13 mouse cellular contexts compared by ENCODE assay signal in genomic region chr17:86232248-86232647, GRCm38 (mm10).
DNase-seq lines count a peak whose midpoint lies in the region; ATAC-seq and TF ChIP-seq lines count a peak whose summit lies in the region.
"Had no signal": no experiment of that assay in that cellular context is flagged by ENCODE, and none has a peak within 500 bp of the region (broad histone marks: within the 10 kb centered on the region; RNA-seq: fewer than 3 reads in every experiment).

No protein-coding gene starts in this region.

- intact Hi-C loops in left cerebral cortex, adult 2 months (cut with DNase I), result no loop called here

- no peaks in the 10 kb centered on the region for H3K9me3 ChIP-seq in forebrain, embryonic 15.5 days
- no peaks in the 10 kb centered on the region for H3K9me3 ChIP-seq in forebrain, embryonic 11.5 days (ENCODE audit: control insufficient read depth, low read length)

- H3K4me2 ChIP-seq in forebrain, embryonic 15.5 days (replicated peaks), result no peak overlapping the region
- no peak overlapping the region for H3K4me2 ChIP-seq in forebrain, embryonic 11.5 days (ENCODE audit: low read depth, low read length, severe bottlenecking)
- H3K4me2 ChIP-seq: lung, embryonic 14.5 days had no signal

- WGBS in forebrain, embryonic 15.5 days, result 73% methylated on average over 4 of the region's 4 CpGs
- 87% methylated on average over 4 of the region's 4 CpGs for WGBS in forebrain, embryonic 11.5 days

- H3K9ac ChIP-seq in forebrain, embryonic 15.5 days (replicated peaks), result no peak overlapping the region
- H3K9ac ChIP-seq in forebrain, embryonic 11.5 days (ENCODE audit: low read length), result no peak overlapping the region
- H3K9ac ChIP-seq: lung, embryonic 14.5 days had no signal

- no peak for ATAC-seq in forebrain, embryonic 15.5 days (replicated peaks)
- ATAC-seq in forebrain, embryonic 11.5 days (replicated peaks; ENCODE audit: low FRiP score), result no peak
- peak; percentile 80 for ATAC-seq in megakaryocyte, adult 5-6 weeks (ENCODE audit: poor library complexity, severe bottlenecking)

- peak overlapping the region; percentile 60 for H3K27ac ChIP-seq in forebrain, embryonic 15.5 days (replicated peaks)
- H3K27ac ChIP-seq in forebrain, embryonic 11.5 days (ENCODE audit: low read depth, low read length), result no peak overlapping the region
- peak overlapping the region; percentile 72; the same call in 1 of the 2 replicates for H3K27ac ChIP-seq in left cerebral cortex, adult 2 months
- H3K27ac ChIP-seq in cortical plate, adult 2 months (ENCODE audit: insufficient read depth, low read length), result peak overlapping the region; percentile 29; the same call in 1 of the 2 replicates

- no peaks in the 10 kb centered on the region for H3K27me3 ChIP-seq in forebrain, embryonic 15.5 days
- H3K27me3 ChIP-seq in forebrain, embryonic 11.5 days (ENCODE audit: control insufficient read depth, insufficient read depth, low read length), result no peaks in the 10 kb centered on the region
- H3K27me3 ChIP-seq: megakaryocyte, embryonic 14.5 days had no signal

- TF ChIP-seq POLR2A in cortical plate, adult 2 months (IDR thresholded peaks at IDR 0.05; ENCODE audit: extremely low read depth, insufficient read depth, low read length), result no peak

- no peaks in the 10 kb centered on the region for H3K36me3 ChIP-seq in forebrain, embryonic 15.5 days
- no peaks in the 10 kb centered on the region for H3K36me3 ChIP-seq in forebrain, embryonic 11.5 days (ENCODE audit: control insufficient read depth, insufficient read depth, low read length)

- DNase-seq in forebrain, embryonic 11.5 days (ENCODE audit: low spot score), result no peak
- no peak for DNase-seq in left cerebral cortex, adult 2 months (ENCODE audit: extremely low spot score in 1 of 2, low spot score in 2 of 2)
- DNase-seq in left cerebral cortex, adult 8-10 months (ENCODE audit: low spot score in 2 of 2), result no peak
- DNase-seq in yolk sac, embryonic 10.5 days (ENCODE audit: low spot score), result no peak
- DNase-seq in thymus, postnatal 10 days (ENCODE audit: low spot score in 2 of 2), result no peak
- DNase-seq: gastrocnemius, postnatal 25 days; retina, postnatal 1 day; thymus, adult 2 months had no signal

- no peak overlapping the region for H3K4me3 ChIP-seq in forebrain, embryonic 15.5 days
- H3K4me3 ChIP-seq in forebrain, embryonic 11.5 days (ENCODE audit: low read depth, low read length), result no peak overlapping the region
- no peak overlapping the region for H3K4me3 ChIP-seq in left cerebral cortex, adult 2 months
- H3K4me3 ChIP-seq in cortical plate, adult 2 months (ENCODE audit: insufficient read depth, low read length), result no peak overlapping the region
- H3K4me3 ChIP-seq: megakaryocyte, embryonic 14.5 days had no signal

- no peak for TF ChIP-seq CTCF in left cerebral cortex, adult 2 months (IDR thresholded peaks at IDR 0.05)
- TF ChIP-seq CTCF in cortical plate, adult 2 months (IDR thresholded peaks at IDR 0.05; ENCODE audit: extremely low read depth, insufficient read depth, low read length), result no peak

- H3K4me1 ChIP-seq in forebrain, embryonic 15.5 days, result peaks cover 31% of the 10 kb centered on the region
- H3K4me1 ChIP-seq in forebrain, embryonic 11.5 days (replicated peaks; ENCODE audit: control insufficient read depth, insufficient read depth, low read length), result no peaks in the 10 kb centered on the region
- H3K4me1 ChIP-seq in cortical plate, adult 2 months (ENCODE audit: control insufficient read depth, insufficient read depth, low read length), result peaks cover 25% of the 10 kb centered on the region
